Mouse (Mus musculus) right cerebral cortex, adult 18-20 months (tissue): Measurements from ENCODE around the gene Sim1.

Experiments used
- DNase-seq: peaks from one replicate; pipeline ENCODE4 v3.0.0; 2022; ENCODE audit warnings: mixed read lengths

Gene Sim1

GRCm38 (mm10) chr10:50901601-50902475 is 7.3 kb downstream of the Sim1 start:
- DNase-seq, result no peak

GRCm38 (mm10) chr10:50902741-50903715 is 8.5 kb downstream of the Sim1 start:
- no peak for DNase-seq

- DNase-seq, result no peak
Observed at GRCm38 (mm10) chr10:50903846-50904763, 9.6 kb downstream of the Sim1 start.

GRCm38 (mm10) chr10:50904764-50905701 is 10.5 kb downstream of the Sim1 start:
- no peak for DNase-seq

GRCm38 (mm10) chr10:50910400-50910799 is 15.8 kb downstream of the Sim1 start:
- no peak for DNase-seq

GRCm38 (mm10) chr10:50910861-50911410 is 16.4 kb downstream of the Sim1 start:
- DNase-seq, result no peak

GRCm38 (mm10) chr10:50915607-50916006 is 21.1 kb downstream of the Sim1 start:
- DNase-seq, result no peak

GRCm38 (mm10) chr10:50929281-50929680 is 34.7 kb downstream of the Sim1 start:
- no peak for DNase-seq

GRCm38 (mm10) chr10:50935673-50936072 is 41.1 kb downstream of the Sim1 start:
- DNase-seq, result no peak

- DNase-seq, result no peak
Observed at GRCm38 (mm10) chr10:50973625-50974024, 79.1 kb downstream of the Sim1 start.

GRCm38 (mm10) chr10:50981849-50982248 is 87.3 kb downstream of the Sim1 start:
- no peak for DNase-seq

GRCm38 (mm10) chr10:50983620-50984019 is 89.1 kb downstream of the Sim1 start:
- DNase-seq, result no peak

- DNase-seq, result no peak
Observed at GRCm38 (mm10) chr10:51007798-51008197, 113.2 kb downstream of the Sim1 start.

- DNase-seq, result no peak
Observed at GRCm38 (mm10) chr10:51011391-51012150, 117.0 kb downstream of the Sim1 start.

- no peak for DNase-seq
Observed at GRCm38 (mm10) chr10:51014901-51015300, 120.3 kb downstream of the Sim1 start.

GRCm38 (mm10) chr10:51015362-51015761 is 120.8 kb downstream of the Sim1 start:
- no peak for DNase-seq

- no peak for DNase-seq
Observed at GRCm38 (mm10) chr10:51023308-51024279, 129.0 kb downstream of the Sim1 start.
